Mouse (Mus musculus): ENCODE results near the gene Sri.

Sri gene

DNA sequence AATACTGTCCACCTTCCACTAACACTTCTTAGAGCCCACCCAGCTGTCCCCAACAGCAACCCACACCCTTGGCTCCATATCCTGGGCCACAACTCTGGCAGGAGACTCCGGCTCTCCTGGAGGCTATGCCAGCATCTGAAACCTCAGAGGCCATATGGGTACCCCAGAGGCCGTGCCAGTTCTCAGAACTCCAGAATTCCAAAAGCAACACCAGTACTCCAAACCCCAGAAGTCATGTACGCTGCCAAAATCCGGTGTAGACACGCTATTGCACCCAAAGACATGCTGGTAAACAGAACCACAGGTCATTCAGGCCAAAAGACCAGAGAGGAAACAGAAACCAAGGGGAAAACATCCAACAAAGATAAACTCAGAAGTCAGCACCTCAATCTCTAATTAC, 66.4 kb downstream of the Sri start:
- no peak for DNase-seq (ENCODE audit: low spot score)

DNA sequence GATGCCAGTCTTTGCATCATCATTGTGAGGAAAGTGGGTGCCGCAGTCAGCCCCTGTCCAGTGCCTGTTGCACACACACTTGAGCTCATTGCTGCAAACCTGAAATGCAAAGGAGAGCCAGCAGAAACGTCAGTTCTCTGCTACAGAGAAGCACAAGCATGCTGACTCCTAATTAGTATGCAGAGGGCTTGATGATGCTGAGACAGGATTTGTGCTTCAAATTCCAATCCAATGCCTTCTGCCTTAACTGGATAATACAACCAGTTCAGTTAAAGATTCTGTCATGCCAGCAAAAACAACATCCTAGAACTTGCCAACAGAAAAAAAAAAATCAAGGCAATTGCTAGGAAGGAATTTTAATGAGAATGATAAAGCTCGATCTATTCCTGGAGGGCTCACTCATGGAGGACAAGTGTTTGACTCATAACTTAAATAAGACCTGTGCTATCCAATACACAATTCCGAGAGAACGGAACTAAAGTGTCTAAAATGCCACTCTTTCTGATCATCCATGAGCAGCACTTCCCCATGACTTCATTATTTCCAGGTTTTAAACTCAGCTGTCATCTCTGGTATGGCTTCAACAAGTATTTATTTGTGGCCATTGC, 70.8 kb downstream of the Sri start:
- DNase-seq (ENCODE audit: low spot score), result no peak

Data from testis, postnatal 10 days (tissue).